Mouse (Mus musculus): ENCODE results near the gene Cabp4. TPM values are rescaled to one million over a fixed set of nuclear protein-coding genes. Genes with fewer than 3 reads are reported as not detected.
A peak's percentile ranks its signal among the peaks of the same experiment; 100 is the strongest.

Cabp4 gene
- total and polyA plus RNA-seq, 2 experiments from 2014 or later = 0.36 TPM; not detected in 1

DNA sequence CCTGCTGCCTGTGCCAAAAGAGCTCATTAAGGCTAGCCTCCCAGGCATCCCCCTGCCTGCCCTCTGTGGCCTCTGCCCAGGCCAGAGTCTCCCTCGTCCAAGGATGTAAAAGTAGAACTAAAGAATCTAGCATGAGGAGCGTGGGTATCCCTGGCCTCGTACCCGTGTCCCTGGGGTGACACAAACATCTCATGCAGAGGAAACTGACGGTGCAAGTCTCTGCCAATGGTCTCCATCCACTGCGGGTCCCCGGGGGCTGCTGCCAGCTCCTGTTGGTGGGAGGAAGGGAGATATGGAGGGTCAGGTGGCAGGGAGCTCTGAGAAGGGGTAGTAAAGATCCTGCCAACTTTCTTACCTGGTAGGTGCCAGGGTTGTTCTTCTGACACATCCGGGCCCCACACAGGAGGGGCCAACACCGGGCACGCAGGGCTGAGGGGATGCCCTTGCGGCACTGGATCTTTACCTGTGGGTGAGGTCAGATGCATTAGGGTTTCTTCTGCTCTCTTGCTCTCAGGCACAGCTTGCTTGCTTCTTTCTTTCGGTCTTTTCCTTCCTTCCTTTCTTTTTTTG is 45.3 kb upstream of the Cabp4 start:
- Histone ChIP-seq H3K27ac (ENCODE audit: low read depth, low read length) (no peak overlapping the region), H3K36me3 (ENCODE audit: insufficient read depth, low read length) (peaks cover 3% of the 10 kb centered on the region; the same call in 1 of the 2 replicates), H3K4me3 (ENCODE audit: low read depth, low read length) (no peak overlapping the region), H3K9ac (replicated peaks; ENCODE audit: low read length, poor library complexity, severe bottlenecking) (no peak overlapping the region), H3K4me2 (ENCODE audit: low read depth, low read length, poor library complexity, severe bottlenecking) (no peak overlapping the region), H3K9me3 (ENCODE audit: low read length) (no peaks in the 10 kb centered on the region), H3K4me1 (ENCODE audit: insufficient read depth, low read length) (peaks cover 10% of the 10 kb centered on the region), H3K27me3 (ENCODE audit: insufficient read depth, low read length) (no peaks in the 10 kb centered on the region)
- DNase-seq (ENCODE audit: low spot score) (no peak), ATAC-seq (ENCODE audit: low FRiP score) (no peak)
- 86% methylated on average over 12 of the region's 12 CpGs for WGBS
- TF ChIP-seq CTCF (IDR thresholded peaks at IDR 0.05) = no peak

DNA sequence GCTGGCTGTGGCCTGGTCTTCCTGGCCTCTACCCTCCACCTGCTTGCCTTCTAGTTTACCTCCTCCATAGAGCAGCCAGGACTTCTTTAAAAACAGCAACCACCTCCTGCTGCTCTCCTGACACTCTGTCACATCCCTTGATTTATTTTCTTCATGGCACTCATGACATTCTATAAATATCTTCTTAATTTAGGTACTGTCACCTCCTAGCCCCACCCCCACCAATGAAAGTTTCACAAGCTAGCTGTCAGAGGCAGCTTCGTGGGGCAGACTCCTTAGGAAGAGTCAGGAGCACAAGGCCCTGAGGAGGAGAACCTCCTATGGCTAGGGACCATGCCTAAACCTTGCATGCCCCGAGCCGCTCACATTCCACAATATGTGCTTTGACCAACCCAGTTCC is 43.5 kb upstream of the Cabp4 start:
- Histone ChIP-seq H3K36me3 (ENCODE audit: insufficient read depth, low read length) (no peaks in the 10 kb centered on the region), H3K9ac (replicated peaks; ENCODE audit: low read length, poor library complexity, severe bottlenecking) (no peak overlapping the region), H3K27ac (ENCODE audit: low read depth, low read length) (no peak overlapping the region), H3K9me3 (ENCODE audit: low read length) (no peaks in the 10 kb centered on the region), H3K27me3 (ENCODE audit: insufficient read depth, low read length) (no peaks in the 10 kb centered on the region), H3K4me2 (ENCODE audit: low read depth, low read length, poor library complexity, severe bottlenecking) (no peak overlapping the region), H3K4me1 (ENCODE audit: insufficient read depth, low read length) (no peaks in the 10 kb centered on the region), H3K4me3 (ENCODE audit: low read depth, low read length) (no peak overlapping the region)
- 74% methylated on average over 3 of the region's 3 CpGs for WGBS
- DNase-seq (ENCODE audit: low spot score) (no peak), ATAC-seq (ENCODE audit: low FRiP score) (no peak)
- TF ChIP-seq CTCF (IDR thresholded peaks at IDR 0.05) = no peak

DNA sequence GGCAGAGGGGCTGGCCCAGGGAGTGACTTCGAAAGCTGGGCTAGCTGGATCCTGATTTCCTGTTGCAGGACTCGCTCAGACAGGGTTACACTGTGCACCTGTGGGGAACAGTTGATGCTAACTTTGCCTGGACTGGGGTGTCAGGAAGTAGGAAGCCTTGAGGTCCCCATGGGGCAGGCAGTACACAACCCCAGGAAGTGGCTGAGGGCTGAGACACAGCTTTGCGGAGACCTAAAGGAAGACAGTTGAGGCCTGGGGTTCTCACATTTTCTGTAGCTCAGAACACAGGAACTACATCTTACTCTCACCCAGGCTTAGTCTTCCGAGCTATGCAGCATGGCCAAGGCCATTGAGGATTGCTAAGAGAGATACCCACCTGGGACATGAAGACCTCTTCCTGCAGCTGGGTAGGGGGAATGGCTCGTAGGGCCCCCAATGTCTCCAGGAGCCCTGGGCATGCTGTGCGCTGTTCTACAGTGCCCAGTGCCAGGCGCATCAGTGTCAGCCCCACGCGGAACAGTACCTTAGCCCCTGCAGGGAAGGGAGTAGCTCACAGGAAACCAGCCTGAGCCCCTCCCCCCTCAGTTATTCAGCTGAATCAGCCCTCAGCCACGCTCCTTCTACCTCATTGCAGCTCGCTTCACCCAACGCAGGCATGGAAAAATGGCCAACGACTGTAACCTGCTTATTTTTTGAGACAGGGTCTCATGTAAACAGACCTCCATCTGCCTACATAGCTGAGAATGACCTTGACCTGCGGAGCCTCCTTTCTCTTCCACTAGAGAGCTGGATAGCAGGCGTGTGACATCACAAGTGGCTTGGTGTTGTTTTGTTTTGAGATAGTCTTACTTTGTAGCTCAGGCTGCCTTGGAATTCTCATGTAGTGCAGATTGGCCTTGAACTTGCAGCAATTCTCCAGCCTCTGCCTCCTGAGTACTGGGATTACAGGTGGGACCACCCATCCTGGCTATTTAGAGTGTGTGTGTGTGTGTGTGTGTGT is 41.4 kb upstream of the Cabp4 start:
- no peak for ATAC-seq (ENCODE audit: low FRiP score)
- no peak overlapping the region for H3K27ac ChIP-seq (ENCODE audit: low read depth, low read length)
- WGBS = 70% methylated on average over 15 of the region's 15 CpGs

DNA sequence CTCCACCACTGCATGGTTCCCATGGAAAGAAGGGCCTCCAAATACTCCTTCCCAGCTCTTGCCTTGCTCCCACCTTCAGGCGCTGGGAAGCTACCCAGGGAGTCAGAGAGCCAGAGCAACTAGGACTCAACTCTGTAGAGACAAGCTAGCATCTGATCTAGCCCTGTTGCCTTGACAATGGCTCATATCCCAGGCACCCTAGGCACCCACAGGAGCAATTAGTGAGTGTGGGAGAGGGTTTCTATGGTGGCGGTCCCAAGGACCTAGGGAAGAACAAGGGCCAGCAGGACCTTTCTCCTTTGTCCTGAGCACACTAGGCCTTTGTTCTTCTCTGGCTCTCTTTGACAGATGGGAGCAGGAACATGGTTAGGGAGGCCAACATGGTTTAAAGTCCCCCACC is 39.9 kb upstream of the Cabp4 start:
- no peak overlapping the region for H3K9ac ChIP-seq (replicated peaks; ENCODE audit: low read length, poor library complexity, severe bottlenecking)
- H3K4me2 ChIP-seq (ENCODE audit: low read depth, low read length, poor library complexity, severe bottlenecking) = no peak overlapping the region
- ATAC-seq (ENCODE audit: low FRiP score) = no peak
- no peaks in the 10 kb centered on the region for H3K9me3 ChIP-seq (ENCODE audit: low read length)
- no peaks in the 10 kb centered on the region for H3K27me3 ChIP-seq (ENCODE audit: insufficient read depth, low read length)
- H3K4me1 ChIP-seq (ENCODE audit: insufficient read depth, low read length) = peaks cover 4% of the 10 kb centered on the region; the same call in 1 of the 2 replicates
- no peak overlapping the region for H3K27ac ChIP-seq (ENCODE audit: low read depth, low read length)
- no peak for DNase-seq (ENCODE audit: low spot score)
- no peak overlapping the region for H3K4me3 ChIP-seq (ENCODE audit: low read depth, low read length)
- TF ChIP-seq CTCF (IDR thresholded peaks at IDR 0.05) = no peak
- H3K36me3 ChIP-seq (ENCODE audit: insufficient read depth, low read length) = no peaks in the 10 kb centered on the region
- 65% methylated on average over 2 of the region's 2 CpGs for WGBS

More for the DNA sequence above, 41.4 kb upstream of the Cabp4 start:
- Histone ChIP-seq H3K4me1 (ENCODE audit: insufficient read depth, low read length) (peaks cover 4% of the 10 kb centered on the region; the same call in 1 of the 2 replicates), H3K9ac (replicated peaks; ENCODE audit: low read length, poor library complexity, severe bottlenecking) (no peak overlapping the region), H3K9me3 (ENCODE audit: low read length) (no peaks in the 10 kb centered on the region), H3K4me3 (ENCODE audit: low read depth, low read length) (no peak overlapping the region), H3K36me3 (ENCODE audit: insufficient read depth, low read length) (no peaks in the 10 kb centered on the region), H3K27me3 (ENCODE audit: insufficient read depth, low read length) (no peaks in the 10 kb centered on the region), H3K4me2 (ENCODE audit: low read depth, low read length, poor library complexity, severe bottlenecking) (no peak overlapping the region)
- no peak for DNase-seq (ENCODE audit: low spot score)
- no peak for TF ChIP-seq CTCF (IDR thresholded peaks at IDR 0.05)

DNA sequence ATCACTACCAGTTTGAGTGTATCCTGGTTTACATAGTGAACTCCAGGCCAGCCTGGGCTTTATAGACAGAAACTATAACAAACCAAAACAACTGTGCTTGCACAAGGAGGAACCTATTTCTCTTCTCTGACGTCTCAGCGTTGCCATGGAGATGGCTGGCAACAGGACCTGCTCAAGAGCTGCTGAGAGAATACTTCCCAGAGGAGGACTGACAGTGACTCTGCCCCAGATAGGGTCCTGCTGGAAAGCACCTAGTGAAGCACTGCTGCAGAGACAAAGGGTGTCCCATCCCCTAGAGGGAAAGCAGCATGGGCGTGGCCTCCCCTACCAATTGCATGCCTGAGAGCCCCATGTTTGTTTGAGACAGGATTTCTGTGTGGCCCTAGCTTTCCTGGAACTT is 38.1 kb upstream of the Cabp4 start:
- ATAC-seq (ENCODE audit: low FRiP score) (no peak), DNase-seq (ENCODE audit: low spot score) (peak; percentile 79)
- Histone ChIP-seq H3K27me3 (ENCODE audit: insufficient read depth, low read length) (no peaks in the 10 kb centered on the region), H3K4me2 (ENCODE audit: low read depth, low read length, poor library complexity, severe bottlenecking) (no peak overlapping the region), H3K27ac (ENCODE audit: low read depth, low read length) (no peak overlapping the region), H3K9me3 (ENCODE audit: low read length) (no peaks in the 10 kb centered on the region), H3K36me3 (ENCODE audit: insufficient read depth, low read length) (no peaks in the 10 kb centered on the region), H3K4me1 (ENCODE audit: insufficient read depth, low read length) (peaks cover 4% of the 10 kb centered on the region; the same call in 1 of the 2 replicates), H3K4me3 (ENCODE audit: low read depth, low read length) (no peak overlapping the region), H3K9ac (replicated peaks; ENCODE audit: low read length, poor library complexity, severe bottlenecking) (no peak overlapping the region)
- no peak for TF ChIP-seq CTCF (IDR thresholded peaks at IDR 0.05)
- WGBS = 40% methylated on average over 3 of the region's 3 CpGs

DNA sequence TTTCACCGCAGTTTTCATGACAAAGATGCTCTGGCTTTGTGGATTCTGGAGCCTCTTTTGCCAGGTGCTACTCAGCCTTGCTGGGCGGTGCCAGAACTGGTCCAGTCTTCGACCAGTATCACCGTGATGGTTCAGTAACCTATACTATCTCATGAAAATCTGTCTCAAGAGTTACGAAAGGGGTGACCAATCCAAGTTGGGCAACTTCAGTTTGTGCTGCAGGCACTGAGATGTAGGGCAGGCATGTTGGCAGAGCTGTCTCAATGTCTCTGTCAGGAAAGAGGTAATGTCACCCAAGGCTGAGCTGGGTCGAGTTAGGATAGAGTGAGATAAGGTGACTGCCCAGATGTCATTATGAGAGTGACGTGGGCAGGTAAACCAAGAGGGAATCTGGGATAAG is 36.6 kb upstream of the Cabp4 start:
- no peak overlapping the region for H3K4me2 ChIP-seq (ENCODE audit: low read depth, low read length, poor library complexity, severe bottlenecking)
- WGBS = 88% methylated on average over 7 of the region's 7 CpGs
- ATAC-seq (ENCODE audit: low FRiP score) (no peak), DNase-seq (ENCODE audit: low spot score) (no peak)
- H3K4me1 ChIP-seq (ENCODE audit: insufficient read depth, low read length) = peaks cover 4% of the 10 kb centered on the region; the same call in 1 of the 2 replicates
- H3K9ac ChIP-seq (replicated peaks; ENCODE audit: low read length, poor library complexity, severe bottlenecking) = no peak overlapping the region
- H3K27ac ChIP-seq (ENCODE audit: low read depth, low read length) = no peak overlapping the region
- no peaks in the 10 kb centered on the region for H3K36me3 ChIP-seq (ENCODE audit: insufficient read depth, low read length)
- H3K27me3 ChIP-seq (ENCODE audit: insufficient read depth, low read length) = no peaks in the 10 kb centered on the region
- TF ChIP-seq CTCF (IDR thresholded peaks at IDR 0.05) = no peak
- no peak overlapping the region for H3K4me3 ChIP-seq (ENCODE audit: low read depth, low read length)
- no peaks in the 10 kb centered on the region for H3K9me3 ChIP-seq (ENCODE audit: low read length)
